Mouse (Mus musculus): ENCODE results near the gene Ctsw. TPM values are rescaled to one million over a fixed set of nuclear protein-coding genes. Genes with fewer than 3 reads are reported as not detected.
A peak's percentile ranks its signal among the peaks of the same experiment; 100 is the strongest.

Gene Ctsw
- polyA plus RNA-seq, 1 experiment from 2014 or later, result 0.54 TPM

DNA sequence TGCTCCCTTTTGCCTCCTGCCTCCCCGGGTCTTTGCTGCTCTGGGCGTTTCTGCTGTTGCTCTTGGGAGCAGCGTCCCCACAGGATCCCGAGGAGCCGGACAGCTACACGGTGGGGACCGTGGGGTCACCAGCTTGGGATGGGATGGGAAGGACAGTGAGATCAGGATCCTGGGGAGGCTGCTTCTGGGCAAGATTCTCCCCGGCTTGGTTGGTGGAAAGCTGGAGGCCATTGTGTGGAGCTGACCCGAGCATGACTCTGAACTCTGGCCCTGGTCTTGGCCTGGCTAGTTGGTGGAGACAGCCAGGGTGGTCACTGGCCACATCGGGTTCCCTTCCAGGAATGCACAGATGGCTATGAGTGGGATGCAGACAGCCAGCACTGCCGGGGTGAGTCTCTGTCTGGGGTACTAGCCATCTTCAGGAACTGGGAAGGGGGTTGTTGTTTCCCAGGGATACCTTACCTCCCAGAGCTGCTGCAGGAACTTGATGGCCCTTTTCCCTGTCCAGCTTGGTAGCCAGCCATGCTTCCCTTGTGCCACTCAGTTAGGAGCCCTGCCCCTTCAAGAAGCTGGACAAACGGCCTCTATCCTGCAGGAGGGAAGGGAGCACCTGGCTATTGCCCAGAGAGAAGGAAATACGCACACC is 6.9 kb upstream of the Ctsw start:
- H3K9me3 ChIP-seq (replicated peaks), result no peaks in the 10 kb centered on the region
- peak overlapping the region; percentile 79 for H3K4me2 ChIP-seq
- H3K27me3 ChIP-seq, result peaks cover 49% of the 10 kb centered on the region
- 40% methylated on average over 13 of the region's 13 CpGs for WGBS (ENCODE audit: insufficient replicate concordance)
- ATAC-seq (ENCODE audit: insufficient read depth), result 0 out of 2 replicates have a peak, but pooled peaks have one; percentile 11
- H3K27ac ChIP-seq (replicated peaks), result 0 out of 2 replicates have a peak overlapping the region, but pooled peaks have one; percentile 24
- no peaks in the 10 kb centered on the region for H3K36me3 ChIP-seq (replicated peaks)
- peaks cover 23% of the 10 kb centered on the region for H3K4me1 ChIP-seq (replicated peaks)
- H3K4me3 ChIP-seq (replicated peaks), result peak overlapping the region; percentile 53
- peak overlapping the region; percentile 37; the same call in 1 of the 2 replicates for H3K9ac ChIP-seq

DNA sequence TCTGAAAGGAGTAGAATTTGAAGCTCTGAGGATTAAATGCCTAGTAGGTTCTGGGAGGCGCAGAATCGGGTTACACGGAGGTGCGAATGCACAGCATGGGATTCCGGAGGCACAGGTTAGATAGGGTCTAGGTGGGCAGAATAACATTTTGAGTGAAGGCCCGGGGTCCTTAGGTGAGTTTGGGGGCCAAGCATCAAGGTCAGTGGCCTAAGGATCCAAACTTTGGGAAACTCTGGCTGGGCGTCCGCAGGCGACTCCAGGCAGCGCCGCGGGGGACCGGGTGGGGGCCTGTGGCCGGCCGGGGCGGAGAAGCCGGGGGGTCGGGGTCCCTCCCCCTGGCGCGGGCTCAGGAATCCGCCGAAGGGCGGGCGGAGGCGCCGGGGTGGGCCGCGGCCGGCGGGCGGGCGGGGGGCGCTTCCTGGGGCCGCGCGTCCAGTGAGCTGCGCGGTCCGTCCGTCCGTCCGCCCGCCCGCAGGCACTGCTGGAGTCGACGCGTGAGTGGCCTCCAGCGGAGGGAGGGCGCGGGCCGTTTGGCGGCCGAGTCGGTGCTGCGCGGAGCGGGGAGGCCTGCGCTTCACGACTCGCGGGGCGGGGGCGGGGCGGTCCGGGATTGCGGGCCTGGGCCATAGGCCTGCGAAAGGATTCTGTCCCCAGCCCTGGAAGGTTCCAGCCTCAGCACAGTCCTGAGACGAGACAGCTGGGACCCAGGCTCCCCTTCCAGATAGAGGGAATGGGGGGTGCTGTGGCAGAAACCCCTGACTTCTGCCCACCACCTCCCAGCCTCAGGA is 6.2 kb upstream of the Ctsw start:
- WGBS (ENCODE audit: insufficient replicate concordance), result 2% methylated on average over 59 of the region's 68 CpGs

DNA sequence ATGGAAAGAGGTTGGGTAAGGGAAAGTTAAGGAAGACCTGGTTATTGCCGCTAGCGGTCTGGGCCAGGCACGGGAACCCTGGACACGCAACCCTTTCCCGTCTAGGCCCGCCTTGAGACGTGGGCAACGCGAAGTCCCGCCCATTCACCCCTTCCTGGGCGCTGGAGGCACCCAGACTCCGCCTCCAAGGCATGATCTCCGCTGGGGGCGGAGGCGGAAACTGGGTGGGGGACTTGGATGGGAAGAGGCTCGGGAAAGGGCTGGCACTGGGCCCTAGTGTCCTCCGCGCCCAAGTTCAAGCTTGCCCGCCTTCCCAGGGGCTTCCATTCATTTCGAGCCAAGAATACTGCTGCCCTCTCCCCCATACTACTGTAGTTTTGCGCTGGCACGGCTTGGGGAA is 5.4 kb upstream of the Ctsw start, which contains the start of gene Efemp2:
Gene Efemp2 (plus strand): TSS at position 235 of the 400 bp plus-strand sequence.
- peaks cover 61% of the 10 kb centered on the region for H3K27me3 ChIP-seq
- 6% methylated on average over 22 of the region's 22 CpGs for WGBS (ENCODE audit: insufficient replicate concordance)
- H3K36me3 ChIP-seq (replicated peaks), result no peaks in the 10 kb centered on the region
- H3K27ac ChIP-seq (replicated peaks), result 0 out of 2 replicates have a peak within 1 kb of the TSS, but pooled peaks have one; percentile 24
- H3K9me3 ChIP-seq (replicated peaks), result no peaks in the 10 kb centered on the region
- peaks cover 23% of the 10 kb centered on the region for H3K4me1 ChIP-seq (replicated peaks)
- H3K9ac ChIP-seq, result peak within 1 kb of the TSS; percentile 37; the same call in 1 of the 2 replicates
- ATAC-seq (ENCODE audit: insufficient read depth), result peak; percentile 64; the same call in 1 of the 2 replicates
- peak within 1 kb of the TSS; percentile 79 for H3K4me2 ChIP-seq
- peak within 1 kb of the TSS; percentile 53 for H3K4me3 ChIP-seq (replicated peaks)

More for the DNA sequence above, 6.2 kb upstream of the Ctsw start:
- Histone ChIP-seq H3K4me3 (replicated peaks) (peak overlapping the region; percentile 53), H3K9me3 (replicated peaks) (no peaks in the 10 kb centered on the region), H3K36me3 (replicated peaks) (no peaks in the 10 kb centered on the region), H3K9ac (peak overlapping the region; percentile 37; the same call in 1 of the 2 replicates), H3K27me3 (peaks cover 55% of the 10 kb centered on the region), H3K4me2 (peak overlapping the region; percentile 79), H3K4me1 (replicated peaks) (peaks cover 23% of the 10 kb centered on the region), H3K27ac (replicated peaks) (0 out of 2 replicates have a peak overlapping the region, but pooled peaks have one; percentile 24)
- 0 out of 2 replicates have a peak, but pooled peaks have one; percentile 8 for ATAC-seq (ENCODE audit: insufficient read depth)

DNA sequence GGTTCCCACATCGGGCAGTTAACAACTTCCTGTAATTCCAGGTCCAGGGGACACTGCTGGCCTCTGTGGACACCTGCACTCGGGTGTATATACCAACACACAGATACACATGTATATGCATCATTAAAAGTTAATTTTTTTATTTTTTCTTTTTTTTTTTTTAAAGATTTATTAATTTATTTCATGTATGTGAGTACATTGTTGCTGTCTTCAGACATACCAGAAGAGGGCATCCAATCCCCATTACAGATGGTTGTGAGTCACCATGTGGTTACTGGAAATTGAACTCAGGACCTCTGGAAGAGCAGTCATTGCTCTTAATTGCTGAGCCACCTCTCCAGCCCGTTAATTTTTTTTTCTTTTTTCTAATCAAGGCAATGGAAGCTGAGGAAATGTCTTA is 4.5 kb upstream of the Ctsw start:
- ATAC-seq (ENCODE audit: insufficient read depth), result no peak
- H3K4me2 ChIP-seq, result no peak overlapping the region; the same call in 1 of the 2 replicates
- H3K36me3 ChIP-seq (replicated peaks), result no peaks in the 10 kb centered on the region
- WGBS (ENCODE audit: insufficient replicate concordance), result 58% methylated on average over 3 of the region's 3 CpGs
- peaks cover 23% of the 10 kb centered on the region for H3K4me1 ChIP-seq (replicated peaks)
- no peak overlapping the region for H3K27ac ChIP-seq (replicated peaks)
- no peak overlapping the region for H3K4me3 ChIP-seq (replicated peaks)
- H3K27me3 ChIP-seq, result peaks cover 63% of the 10 kb centered on the region
- no peaks in the 10 kb centered on the region for H3K9me3 ChIP-seq (replicated peaks)
- no peak overlapping the region for H3K9ac ChIP-seq

DNA sequence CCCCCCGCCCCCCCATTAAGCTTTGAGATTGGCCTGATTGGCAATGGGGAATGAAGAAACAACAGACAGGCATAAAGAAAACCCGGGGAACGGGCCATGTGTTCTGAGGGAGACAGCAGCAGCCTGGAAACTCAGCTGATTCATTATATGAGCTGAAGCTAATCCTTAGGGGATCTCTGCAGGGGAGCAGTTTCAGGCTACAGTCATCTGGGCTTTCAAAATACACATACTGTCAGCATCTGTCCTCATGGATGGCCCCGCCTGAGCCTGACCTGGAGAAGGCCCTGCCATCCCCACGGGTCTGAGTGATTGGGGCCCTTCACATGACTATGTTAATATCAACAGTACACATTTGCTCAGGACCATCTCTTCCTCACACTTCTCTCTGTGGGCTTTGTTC is 3.5 kb upstream of the Ctsw start:
- no peaks in the 10 kb centered on the region for H3K9me3 ChIP-seq (replicated peaks)
- H3K4me1 ChIP-seq (replicated peaks), result peaks cover 23% of the 10 kb centered on the region
- no peak overlapping the region for H3K27ac ChIP-seq (replicated peaks)
- H3K36me3 ChIP-seq (replicated peaks), result 0 out of 2 replicates have a peak, but pooled peaks cover 5% of the 10 kb centered on the region
- no peak overlapping the region for H3K9ac ChIP-seq
- H3K4me3 ChIP-seq (replicated peaks), result no peak overlapping the region
- peaks cover 60% of the 10 kb centered on the region for H3K27me3 ChIP-seq
- no peak overlapping the region for H3K4me2 ChIP-seq
- 58% methylated on average over 5 of the region's 5 CpGs for WGBS (ENCODE audit: insufficient replicate concordance)
- no peak for ATAC-seq (ENCODE audit: insufficient read depth)

DNA sequence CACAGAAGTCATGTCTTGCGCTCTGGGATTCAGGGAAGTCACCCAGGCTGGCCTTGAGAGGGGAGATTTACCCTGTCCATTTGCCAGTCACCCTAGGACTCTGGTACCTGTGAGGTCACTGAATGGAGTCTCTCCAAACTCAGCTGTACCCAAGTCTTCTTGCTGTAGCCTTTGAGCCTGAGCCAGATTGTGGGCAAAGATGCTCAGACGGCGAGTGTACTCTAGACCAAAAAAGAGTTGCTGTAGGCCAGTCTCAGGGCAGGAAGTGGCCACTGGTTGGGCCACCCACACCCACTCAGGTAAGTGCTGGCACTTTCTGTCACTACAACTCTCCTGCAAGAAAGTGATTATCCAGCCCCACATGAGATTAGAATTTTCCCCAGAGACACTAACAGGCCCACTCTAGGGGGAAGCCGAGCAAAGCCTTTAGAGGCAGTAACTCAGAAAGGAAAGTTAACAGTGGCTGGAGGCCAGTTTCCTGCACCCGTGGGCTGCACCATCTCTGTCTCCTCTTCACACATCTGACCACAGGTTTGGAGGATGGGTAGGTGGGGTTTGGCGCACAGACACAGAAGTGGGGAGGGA is 1.3 kb downstream of the Ctsw start:
- no peak for ATAC-seq (ENCODE audit: insufficient read depth)
- peaks cover 41% of the 10 kb centered on the region for H3K36me3 ChIP-seq (replicated peaks)
- 66% methylated on average over 6 of the region's 6 CpGs for WGBS (ENCODE audit: insufficient replicate concordance)
- H3K4me1 ChIP-seq (replicated peaks), result 0 out of 2 replicates have a peak, but pooled peaks cover 3% of the 10 kb centered on the region
- H3K27ac ChIP-seq (replicated peaks), result no peak overlapping the region
- H3K9ac ChIP-seq, result no peak overlapping the region
- no peak overlapping the region for H3K4me2 ChIP-seq
- H3K27me3 ChIP-seq, result peaks cover 17% of the 10 kb centered on the region; the same call in 1 of the 2 replicates
- no peaks in the 10 kb centered on the region for H3K9me3 ChIP-seq (replicated peaks)
- H3K4me3 ChIP-seq (replicated peaks), result no peak overlapping the region

DNA sequence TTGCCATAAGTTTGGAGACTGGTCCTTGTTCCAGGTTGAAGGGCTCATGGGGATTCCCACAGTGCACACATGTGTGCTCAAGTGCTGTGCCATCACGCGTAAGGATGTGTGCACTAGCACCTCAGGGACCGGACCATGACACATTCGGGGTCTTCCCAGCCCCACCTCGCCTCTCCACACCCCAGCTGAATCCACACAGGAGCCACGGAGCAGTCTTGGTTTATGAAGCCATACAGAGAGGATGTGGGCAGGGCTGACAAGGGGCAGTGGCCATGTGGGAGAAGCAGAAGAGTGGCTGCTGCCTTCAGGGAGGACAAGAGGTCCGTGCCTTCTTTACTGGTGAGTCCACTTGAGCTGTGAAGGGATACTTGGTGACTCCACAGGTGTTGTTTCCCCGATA is 3.3 kb downstream of the Ctsw start:
- Histone ChIP-seq H3K36me3 (replicated peaks) (peaks cover 41% of the 10 kb centered on the region), H3K9ac (no peak overlapping the region), H3K4me2 (no peak overlapping the region), H3K4me3 (replicated peaks) (no peak overlapping the region), H3K27me3 (peaks cover 14% of the 10 kb centered on the region; the same call in 1 of the 2 replicates), H3K4me1 (replicated peaks) (peaks cover 16% of the 10 kb centered on the region), H3K9me3 (replicated peaks) (no peaks in the 10 kb centered on the region), H3K27ac (replicated peaks) (no peak overlapping the region)
- 77% methylated on average over 8 of the region's 8 CpGs for WGBS (ENCODE audit: insufficient replicate concordance)
- no peak for ATAC-seq (ENCODE audit: insufficient read depth)

DNA sequence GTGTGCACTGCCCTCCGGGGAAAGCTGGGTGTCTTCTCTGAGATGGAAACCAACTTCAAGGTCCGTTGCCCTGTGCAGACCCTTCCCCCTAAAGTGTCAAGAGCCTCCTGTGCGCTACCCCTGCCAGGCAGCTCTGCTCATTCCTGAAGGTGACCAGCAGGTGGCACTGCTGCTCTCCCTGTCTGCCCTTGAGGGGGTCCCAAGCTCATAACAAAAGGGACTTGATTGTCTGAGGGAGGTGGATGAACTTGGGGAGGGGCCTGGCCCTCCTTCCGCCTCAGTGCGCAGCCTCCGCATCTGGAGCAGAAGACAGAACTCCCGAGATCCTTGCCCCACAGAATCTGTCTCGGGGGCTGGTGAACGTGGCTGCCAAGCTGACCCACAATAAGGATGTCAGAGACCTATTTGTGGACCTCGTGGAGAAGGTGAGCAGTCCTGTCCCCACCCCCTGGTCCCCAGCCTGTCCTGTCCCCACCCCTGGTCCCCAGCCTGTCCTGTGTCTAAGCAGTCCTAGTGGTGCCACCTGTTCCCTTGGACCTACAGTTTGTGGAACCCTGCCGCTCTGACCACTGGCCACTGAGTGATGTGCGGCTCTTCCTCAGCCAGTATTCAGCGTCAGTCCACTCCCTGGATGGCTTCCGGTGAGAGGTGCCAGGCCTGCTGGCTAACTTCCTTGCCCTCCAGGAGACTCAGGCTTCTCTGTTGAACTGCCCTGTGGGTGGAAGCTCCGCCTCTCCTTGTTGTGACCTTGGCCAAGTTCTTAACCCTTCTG is 4.3 kb downstream of the Ctsw start:
- ATAC-seq (ENCODE audit: insufficient read depth), result no peak
- 63% methylated on average over 15 of the region's 15 CpGs for WGBS (ENCODE audit: insufficient replicate concordance)

DNA sequence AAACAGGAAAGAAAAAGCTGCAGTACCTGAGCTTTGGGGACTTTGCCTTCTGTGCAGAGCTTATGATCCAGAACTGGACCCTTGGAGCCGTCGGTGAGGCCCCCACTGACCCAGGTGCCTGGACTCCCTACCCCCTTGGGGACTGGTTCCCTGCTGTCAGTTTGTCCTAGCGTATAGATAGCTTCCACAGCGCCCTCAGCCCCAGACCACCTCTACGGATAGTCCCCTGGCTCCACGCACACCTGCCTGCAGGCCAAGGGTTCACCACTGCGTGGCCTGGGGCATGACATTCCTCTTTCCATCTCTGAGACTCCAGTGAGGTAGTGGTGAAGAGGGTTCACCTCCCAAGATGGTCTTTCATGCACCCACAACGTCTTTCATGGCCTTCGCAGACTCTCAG is 5.1 kb downstream of the Ctsw start:
- H3K4me2 ChIP-seq, result no peak overlapping the region
- 78% methylated on average over 9 of the region's 9 CpGs for WGBS (ENCODE audit: insufficient replicate concordance)
- H3K36me3 ChIP-seq (replicated peaks), result peaks cover 41% of the 10 kb centered on the region
- no peak overlapping the region for H3K4me3 ChIP-seq (replicated peaks)
- H3K9ac ChIP-seq, result no peak overlapping the region
- H3K4me1 ChIP-seq (replicated peaks), result peaks cover 26% of the 10 kb centered on the region
- no peaks in the 10 kb centered on the region for H3K27me3 ChIP-seq
- H3K27ac ChIP-seq (replicated peaks), result no peak overlapping the region
- H3K9me3 ChIP-seq (replicated peaks), result no peaks in the 10 kb centered on the region
- no peak for ATAC-seq (ENCODE audit: insufficient read depth)

More for the DNA sequence above, 4.3 kb downstream of the Ctsw start:
- no peak overlapping the region for H3K4me3 ChIP-seq (replicated peaks)
- H3K27ac ChIP-seq (replicated peaks), result no peak overlapping the region
- H3K36me3 ChIP-seq (replicated peaks), result peaks cover 41% of the 10 kb centered on the region
- no peak overlapping the region for H3K9ac ChIP-seq
- no peaks in the 10 kb centered on the region for H3K9me3 ChIP-seq (replicated peaks)
- H3K4me1 ChIP-seq (replicated peaks), result peaks cover 24% of the 10 kb centered on the region
- 0 out of 2 replicates have a peak, but pooled peaks cover 6% of the 10 kb centered on the region for H3K27me3 ChIP-seq
- no peak overlapping the region for H3K4me2 ChIP-seq

DNA sequence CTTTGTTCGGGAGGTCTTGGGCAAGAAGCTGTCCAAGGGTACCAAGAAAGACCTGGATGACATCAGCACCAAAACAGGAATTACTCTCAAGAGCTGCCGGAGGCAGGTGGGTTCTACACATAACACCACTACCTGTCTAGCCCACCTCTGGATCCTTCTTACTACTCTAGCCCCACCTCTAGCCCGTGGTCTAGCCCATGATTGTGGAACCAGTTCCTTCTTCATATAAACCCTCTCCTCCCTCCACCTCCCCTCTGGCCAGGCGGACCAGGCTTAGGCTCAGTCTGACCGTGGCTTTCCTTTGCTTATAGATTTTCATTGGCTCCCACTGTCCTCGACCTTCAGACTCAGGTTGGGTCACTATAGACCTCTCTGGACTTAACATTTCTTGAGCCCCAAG is 6.9 kb downstream of the Ctsw start:
- no peak for ATAC-seq (ENCODE audit: insufficient read depth)
- no peak overlapping the region for H3K27ac ChIP-seq (replicated peaks)

More for the DNA sequence above, 6.9 kb downstream of the Ctsw start:
- Histone ChIP-seq H3K27me3 (peaks cover 5% of the 10 kb centered on the region), H3K9ac (peak overlapping the region; percentile 79; the same call in 1 of the 2 replicates), H3K4me3 (replicated peaks) (peak overlapping the region; percentile 87), H3K4me1 (replicated peaks) (peaks cover 44% of the 10 kb centered on the region), H3K9me3 (replicated peaks) (no peaks in the 10 kb centered on the region), H3K4me2 (peak overlapping the region; percentile 92), H3K36me3 (replicated peaks) (peaks cover 33% of the 10 kb centered on the region)
- WGBS (ENCODE audit: insufficient replicate concordance), result 73% methylated on average over 6 of the region's 6 CpGs
